Mouse (Mus musculus): ENCODE data around the gene Bag6. TPM values are rescaled to one million over a fixed set of nuclear protein-coding genes. Genes with fewer than 3 reads are reported as not detected.
A peak's percentile ranks its signal among the peaks of the same experiment; 100 is the strongest.

Gene Bag6
- polyA plus RNA-seq, 1 experiment from 2014 or later, result 92.3 TPM

GRCm38 (mm10) chr17:35101161-35101560 is 33.8 kb upstream of the Bag6 start:
- WGBS, result 93% methylated on average over 11 of the region's 11 CpGs
- Histone ChIP-seq H3K27ac (replicated peaks) (no peak overlapping the region), H3K27me3 (no peaks in the 10 kb centered on the region), H3K4me1 (peaks cover 4% of the 10 kb centered on the region), H3K9me3 (no peaks in the 10 kb centered on the region), H3K36me3 (peaks cover 71% of the 10 kb centered on the region), H3K4me3 (no peak overlapping the region), H3K9ac (replicated peaks) (no peak overlapping the region), H3K4me2 (replicated peaks) (no peak overlapping the region)
- no peak for ATAC-seq (replicated peaks)

DNA sequence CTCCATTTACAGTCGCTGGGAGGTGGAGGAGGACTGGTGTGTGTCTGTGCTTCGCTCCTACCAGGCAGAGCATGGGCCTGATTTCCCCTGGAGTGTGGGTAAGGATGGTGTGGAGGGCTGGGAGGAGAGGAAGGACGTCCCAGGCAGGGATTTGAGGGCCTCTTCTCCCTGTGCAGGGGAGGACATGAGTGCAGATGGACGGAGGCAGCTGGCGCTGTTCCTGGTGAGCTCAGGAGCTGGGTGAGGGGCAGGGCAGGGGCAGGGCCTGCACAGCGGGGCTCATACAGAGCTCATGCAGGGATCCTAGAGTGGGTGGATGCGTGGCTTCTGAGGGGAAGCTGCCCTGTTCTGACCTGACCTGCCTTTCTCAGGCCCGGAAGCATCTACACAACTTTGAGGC is 32.7 kb upstream of the Bag6 start:
- no peak for ATAC-seq (replicated peaks)
- WGBS, result 76% methylated on average over 7 of the region's 8 CpGs
- no peaks in the 10 kb centered on the region for H3K27me3 ChIP-seq
- H3K4me3 ChIP-seq, result no peak overlapping the region
- peaks cover 6% of the 10 kb centered on the region for H3K4me1 ChIP-seq
- H3K4me2 ChIP-seq (replicated peaks), result no peak overlapping the region
- no peaks in the 10 kb centered on the region for H3K9me3 ChIP-seq
- H3K9ac ChIP-seq (replicated peaks), result no peak overlapping the region
- H3K27ac ChIP-seq (replicated peaks), result no peak overlapping the region
- H3K36me3 ChIP-seq, result peaks cover 59% of the 10 kb centered on the region

DNA sequence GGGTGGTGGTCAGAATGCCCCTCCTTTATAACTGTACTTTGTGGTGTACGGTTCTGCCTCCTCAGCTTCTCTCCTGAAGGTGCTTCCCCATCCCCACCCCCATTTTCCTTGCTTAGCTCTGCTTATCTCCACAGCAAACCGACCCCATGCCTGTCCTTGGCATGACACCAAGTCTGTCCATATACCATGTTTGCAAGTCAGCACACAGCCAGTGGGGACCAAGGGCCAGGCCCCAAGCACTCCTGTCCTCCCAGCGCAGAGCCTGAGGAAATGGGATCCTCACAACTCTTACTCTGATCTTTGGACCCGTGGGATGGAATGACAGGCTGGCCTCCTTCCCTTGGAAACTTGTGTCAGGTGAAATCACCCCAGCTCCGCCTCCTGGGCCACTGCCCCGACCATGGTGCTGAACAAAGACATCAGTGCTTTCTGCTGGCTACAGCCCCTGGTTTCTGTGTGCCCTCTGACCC is 31.7 kb upstream of the Bag6 start:
- Histone ChIP-seq H3K4me1 (peaks cover 6% of the 10 kb centered on the region), H3K36me3 (peaks cover 51% of the 10 kb centered on the region), H3K9me3 (no peaks in the 10 kb centered on the region), H3K27ac (replicated peaks) (no peak overlapping the region), H3K4me2 (replicated peaks) (no peak overlapping the region), H3K9ac (replicated peaks) (no peak overlapping the region), H3K4me3 (no peak overlapping the region), H3K27me3 (no peaks in the 10 kb centered on the region)
- 75% methylated on average over 6 of the region's 6 CpGs for WGBS
- no peak for ATAC-seq (replicated peaks)

- Histone ChIP-seq H3K4me1 (peaks cover 6% of the 10 kb centered on the region), H3K27me3 (no peaks in the 10 kb centered on the region), H3K9ac (replicated peaks) (no peak overlapping the region), H3K27ac (replicated peaks) (no peak overlapping the region), H3K4me2 (replicated peaks) (no peak overlapping the region), H3K9me3 (no peaks in the 10 kb centered on the region), H3K36me3 (peaks cover 45% of the 10 kb centered on the region), H3K4me3 (no peak overlapping the region)
- WGBS, result 96% methylated on average over 7 of the region's 7 CpGs
- no peak for ATAC-seq (replicated peaks)
These were observed 30.9 kb upstream of the Bag6 start for GRCm38 (mm10) chr17:35104079-35104478.

- ATAC-seq (replicated peaks), result no peak
- H3K27me3 ChIP-seq, result no peaks in the 10 kb centered on the region
- 70% methylated on average over 6 of the region's 6 CpGs for WGBS
- peaks cover 6% of the 10 kb centered on the region for H3K4me1 ChIP-seq
- no peak overlapping the region for H3K4me3 ChIP-seq
- no peak overlapping the region for H3K27ac ChIP-seq (replicated peaks)
- no peak overlapping the region for H3K9ac ChIP-seq (replicated peaks)
- no peaks in the 10 kb centered on the region for H3K9me3 ChIP-seq
- H3K36me3 ChIP-seq, result peaks cover 38% of the 10 kb centered on the region
- H3K4me2 ChIP-seq (replicated peaks), result no peak overlapping the region
These were observed 30.2 kb upstream of the Bag6 start for GRCm38 (mm10) chr17:35104754-35105153.

DNA sequence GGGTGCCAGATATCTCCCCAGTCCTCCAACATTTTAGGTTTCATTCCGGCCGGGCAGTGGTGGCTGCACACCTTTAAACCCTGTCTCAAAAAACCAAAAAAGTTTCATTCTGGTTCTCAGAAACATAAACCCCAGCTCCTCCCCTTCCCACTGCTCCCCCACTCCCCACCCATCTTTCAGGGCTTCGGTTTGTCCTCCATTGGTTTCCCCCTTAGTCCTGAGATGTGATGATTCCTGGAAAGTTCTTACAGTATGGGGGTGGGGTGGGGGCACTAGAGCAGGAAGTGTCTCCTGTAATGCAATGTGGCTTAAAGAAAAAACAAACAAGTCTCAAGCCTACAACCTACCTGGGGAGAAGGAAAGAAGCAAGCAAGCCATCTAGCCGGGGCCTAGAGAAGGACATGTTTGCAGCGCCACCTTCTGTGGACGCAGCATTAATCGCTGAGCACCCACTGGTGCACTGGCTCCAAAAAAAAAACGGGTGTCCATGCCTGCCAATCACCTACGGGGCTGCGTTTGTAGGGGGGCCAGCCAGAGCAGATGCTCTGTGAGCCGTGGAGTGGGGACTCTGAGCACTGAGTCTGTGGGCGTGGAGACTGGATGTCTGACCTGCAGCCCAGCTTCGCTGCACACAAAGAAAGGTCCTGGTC is 29.1 kb upstream of the Bag6 start:
- Histone ChIP-seq H3K4me1 (peaks cover 6% of the 10 kb centered on the region), H3K36me3 (peaks cover 27% of the 10 kb centered on the region), H3K27me3 (no peaks in the 10 kb centered on the region), H3K27ac (replicated peaks) (no peak overlapping the region; the same call in 1 of the 2 replicates), H3K4me2 (replicated peaks) (peak overlapping the region; percentile 31), H3K9me3 (no peaks in the 10 kb centered on the region), H3K9ac (replicated peaks) (no peak overlapping the region; the same call in 1 of the 2 replicates), H3K4me3 (no peak overlapping the region)
- ATAC-seq (replicated peaks), result peak; percentile 51
- 21% methylated on average over 13 of the region's 13 CpGs for WGBS

GRCm38 (mm10) chr17:35106522-35106921 is 28.5 kb upstream of the Bag6 start:
- WGBS, result 59% methylated on average over 3 of the region's 3 CpGs
- Histone ChIP-seq H3K27ac (replicated peaks) (no peak overlapping the region; the same call in 1 of the 2 replicates), H3K4me1 (peaks cover 6% of the 10 kb centered on the region), H3K4me3 (no peak overlapping the region), H3K4me2 (replicated peaks) (peak overlapping the region; percentile 31; the same call in 1 of the 2 replicates), H3K9me3 (no peaks in the 10 kb centered on the region), H3K9ac (replicated peaks) (no peak overlapping the region), H3K27me3 (no peaks in the 10 kb centered on the region), H3K36me3 (peaks cover 20% of the 10 kb centered on the region)
- ATAC-seq (replicated peaks), result no peak

- no peaks in the 10 kb centered on the region for H3K27me3 ChIP-seq
- no peaks in the 10 kb centered on the region for H3K9me3 ChIP-seq
- H3K4me1 ChIP-seq, result peaks cover 6% of the 10 kb centered on the region
- H3K36me3 ChIP-seq, result peaks cover 5% of the 10 kb centered on the region
- no peak for ATAC-seq (replicated peaks)
- WGBS, result 87% methylated on average over 6 of the region's 6 CpGs
- H3K4me3 ChIP-seq, result no peak within 1 kb of the TSS
- no peak within 1 kb of the TSS for H3K27ac ChIP-seq (replicated peaks)
- H3K9ac ChIP-seq (replicated peaks), result no peak within 1 kb of the TSS
- H3K4me2 ChIP-seq (replicated peaks), result no peak within 1 kb of the TSS
These were observed 26.9 kb upstream of the Bag6 start, which contains the start of gene Ly6g5c for GRCm38 (mm10) chr17:35108097-35108496. Gene Ly6g5c, plus strand, starts transcription at chr17:35108279.

GRCm38 (mm10) chr17:35111774-35112173 is 23.2 kb upstream of the Bag6 start:
- no peaks in the 10 kb centered on the region for H3K9me3 ChIP-seq
- no peak overlapping the region for H3K27ac ChIP-seq (replicated peaks)
- no peak overlapping the region for H3K4me3 ChIP-seq
- H3K9ac ChIP-seq (replicated peaks), result no peak overlapping the region
- peaks cover 28% of the 10 kb centered on the region for H3K36me3 ChIP-seq
- H3K4me2 ChIP-seq (replicated peaks), result no peak overlapping the region
- no peaks in the 10 kb centered on the region for H3K4me1 ChIP-seq
- no peaks in the 10 kb centered on the region for H3K27me3 ChIP-seq
- WGBS, result 74% methylated on average over 9 of the region's 9 CpGs
- ATAC-seq (replicated peaks), result no peak

DNA sequence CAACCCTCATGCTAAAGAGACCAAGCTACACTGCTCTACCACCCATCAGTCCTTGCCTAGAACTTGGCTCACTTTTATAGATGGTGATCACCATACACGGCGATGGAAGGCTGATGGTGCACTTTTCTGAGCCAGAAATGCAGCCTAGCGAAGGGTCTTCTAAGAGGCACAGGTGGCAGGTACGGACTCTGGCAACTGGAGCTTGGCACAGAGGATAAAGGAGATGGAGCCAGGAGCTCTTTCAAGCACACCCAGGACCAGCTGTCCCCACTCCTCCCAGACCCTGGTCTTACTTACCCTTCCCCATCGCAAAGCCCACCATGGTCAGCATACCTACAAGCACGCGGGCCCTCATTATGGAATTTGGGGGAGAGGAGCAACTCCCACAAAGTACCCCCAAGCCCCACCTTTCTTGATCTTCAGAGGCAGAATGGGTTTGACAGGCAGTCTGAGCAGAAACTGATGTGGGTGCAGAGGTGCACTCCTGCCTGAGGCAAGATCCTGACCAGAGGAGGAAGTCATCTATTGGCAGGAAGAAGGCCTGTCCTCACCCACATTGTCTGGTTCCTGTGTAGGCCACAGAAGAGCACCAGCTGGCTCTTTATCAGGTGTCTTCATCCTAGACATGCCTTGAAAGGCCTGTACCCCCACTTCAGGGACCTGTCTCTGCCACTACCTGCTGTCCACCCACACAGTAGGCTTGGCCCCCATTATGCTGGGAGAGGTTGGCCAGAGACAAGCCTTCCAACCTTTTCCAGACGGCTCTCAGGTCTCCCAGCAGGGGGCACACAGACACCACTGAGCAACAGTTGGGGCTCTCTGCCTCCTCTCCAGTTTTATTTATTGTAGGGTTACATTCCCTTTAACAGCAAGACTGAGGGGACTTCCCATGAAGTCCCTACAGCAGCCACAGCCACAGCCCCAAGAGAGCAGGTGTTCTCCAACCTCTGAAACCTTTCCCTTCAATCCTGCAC is 19.6 kb upstream of the Bag6 start, which contains the start of gene Ly6g5b:
Gene Ly6g5b, minus strand, starts transcription at position 383 of the 974 bp plus-strand sequence.
- Histone ChIP-seq H3K4me2 (replicated peaks) (no peak within 1 kb of the TSS), H3K9ac (replicated peaks) (no peak within 1 kb of the TSS), H3K4me1 (peaks cover 8% of the 10 kb centered on the region), H3K36me3 (peaks cover 46% of the 10 kb centered on the region), H3K27ac (replicated peaks) (no peak within 1 kb of the TSS), H3K9me3 (no peaks in the 10 kb centered on the region), H3K4me3 (no peak within 1 kb of the TSS), H3K27me3 (no peaks in the 10 kb centered on the region)
- ATAC-seq (replicated peaks), result no peak
- 81% methylated on average over 8 of the region's 8 CpGs for WGBS

DNA sequence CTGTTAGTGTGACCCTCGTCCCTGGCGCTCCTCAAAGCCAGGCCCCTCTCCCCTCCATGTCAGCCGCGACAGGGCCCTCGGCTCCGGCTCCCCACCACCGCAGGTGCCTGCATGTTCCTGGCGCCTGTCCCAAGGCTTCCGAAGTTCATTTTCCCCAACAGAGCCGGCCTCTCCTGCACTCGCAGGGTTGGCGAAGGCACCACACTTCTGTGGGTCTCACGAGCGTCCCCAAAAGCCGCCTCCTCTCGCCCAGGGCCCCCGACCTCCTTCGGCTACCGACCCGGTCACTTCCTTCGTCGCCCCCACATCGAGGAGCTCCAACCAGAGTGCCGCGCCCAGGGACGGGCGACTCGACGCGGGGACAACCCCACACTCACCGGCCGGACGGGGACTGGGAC is 14.2 kb upstream of the Bag6 start:
- H3K36me3 ChIP-seq, result peaks cover 42% of the 10 kb centered on the region
- under 1% methylated on average over 33 of the region's 33 CpGs for WGBS
- H3K4me1 ChIP-seq, result peaks cover 30% of the 10 kb centered on the region
- H3K4me3 ChIP-seq, result peak overlapping the region; percentile 94
- H3K9ac ChIP-seq (replicated peaks), result peak overlapping the region; percentile 98
- H3K4me2 ChIP-seq (replicated peaks), result peak overlapping the region; percentile 93
- no peaks in the 10 kb centered on the region for H3K9me3 ChIP-seq
- H3K27me3 ChIP-seq, result no peaks in the 10 kb centered on the region
- ATAC-seq (replicated peaks), result no peak
- peak overlapping the region; percentile 74 for H3K27ac ChIP-seq (replicated peaks)
